Mouse (Mus musculus): ENCODE results near the gene Gm11938. TPM values are rescaled to one million over a fixed set of nuclear protein-coding genes. Genes with fewer than 3 reads are reported as not detected.

Gene Gm11938
- total RNA-seq, 2 experiments from 2014 or later: not detected

DNA sequence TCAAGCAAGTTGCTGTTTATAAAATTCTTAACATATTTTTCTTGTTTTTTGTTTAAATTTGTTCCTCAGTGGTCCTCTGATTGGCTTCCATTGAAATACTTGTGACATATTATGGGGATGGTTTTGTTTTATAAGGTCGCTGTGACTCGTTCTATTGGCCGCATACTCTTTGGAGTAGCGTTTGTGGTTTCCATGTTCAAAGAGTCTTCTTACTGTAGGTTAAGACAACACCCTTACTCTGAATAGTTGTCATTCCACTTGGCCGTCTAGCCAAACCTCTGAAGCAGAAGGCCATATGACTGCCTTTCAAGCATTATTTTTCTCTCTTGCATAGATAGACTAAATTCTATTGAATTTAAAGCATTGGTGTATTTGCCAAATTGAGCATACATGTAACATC is 22.1 kb downstream of the Gm11938 start:
- no peak for ATAC-seq (replicated peaks; ENCODE audit: low FRiP score, low TSS enrichment, poor library complexity, severe bottlenecking)

DNA sequence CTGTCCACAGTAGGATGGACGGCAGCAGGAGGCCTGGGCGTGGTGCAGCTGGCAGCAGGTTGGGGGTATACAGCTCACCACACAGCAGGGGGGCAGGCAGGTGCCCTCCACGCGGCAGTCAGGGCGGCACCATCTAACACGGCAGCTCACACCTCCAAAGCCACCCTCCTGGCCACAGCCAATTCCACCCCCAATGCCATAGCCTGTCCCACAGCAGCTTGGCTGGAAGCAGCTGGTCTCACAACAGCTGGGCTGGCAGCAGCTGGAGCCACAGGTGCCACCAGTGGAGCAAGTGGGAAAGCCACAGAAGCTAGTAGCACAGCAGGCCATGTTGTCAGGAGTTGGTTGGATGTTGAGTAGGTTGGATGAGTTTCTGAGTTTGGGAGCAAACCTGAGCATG is 22.5 kb downstream of the Gm11938 start, which contains the start of gene Krtap1-5:
Gene Krtap1-5, minus strand, starts transcription at position 381 of the 400 bp plus-strand sequence.
- ATAC-seq (replicated peaks; ENCODE audit: low FRiP score, low TSS enrichment, poor library complexity, severe bottlenecking): no peak

DNA sequence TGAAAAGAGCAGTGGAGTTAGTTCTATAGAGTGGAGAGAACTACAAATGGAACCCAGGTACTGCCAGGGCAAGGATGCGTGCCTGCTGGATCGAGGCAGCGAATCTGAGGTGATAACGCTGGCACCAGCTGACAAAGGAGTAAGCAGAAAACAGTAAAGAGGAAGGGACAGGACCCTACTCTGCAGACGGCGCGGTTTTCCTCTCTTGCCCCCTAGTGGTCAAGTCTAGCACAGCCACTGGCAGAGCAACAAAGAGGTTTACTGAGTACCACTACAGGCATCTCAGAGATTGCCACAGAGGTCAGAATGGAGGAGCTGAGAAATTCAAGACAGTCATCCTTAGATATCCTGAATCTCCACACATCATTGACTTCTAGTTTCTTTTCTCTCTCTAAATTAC is 29.0 kb downstream of the Gm11938 start:
- peak; percentile 87 for ATAC-seq (replicated peaks; ENCODE audit: low FRiP score, low TSS enrichment, poor library complexity, severe bottlenecking)

DNA sequence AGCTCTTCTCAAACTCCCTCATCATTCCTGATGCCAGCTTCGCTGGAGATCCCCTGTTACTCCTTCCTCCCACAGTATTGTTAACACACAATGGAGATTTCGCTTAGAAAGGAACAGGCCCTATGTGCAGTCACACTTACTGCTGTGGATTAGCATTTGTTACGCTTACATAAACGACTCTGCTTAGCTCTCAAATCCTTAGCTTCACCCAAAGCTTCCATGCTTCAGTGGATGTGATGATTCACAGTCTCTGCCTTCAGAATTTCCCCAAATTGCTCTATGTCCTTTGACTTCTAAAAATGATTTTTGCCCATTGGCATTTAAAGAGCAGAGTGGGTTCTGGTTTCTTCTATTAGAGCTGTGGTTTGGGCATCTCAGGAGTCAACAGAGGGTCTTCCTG is 29.9 kb downstream of the Gm11938 start:
- ATAC-seq (replicated peaks; ENCODE audit: low FRiP score, low TSS enrichment, poor library complexity, severe bottlenecking): no peak

DNA sequence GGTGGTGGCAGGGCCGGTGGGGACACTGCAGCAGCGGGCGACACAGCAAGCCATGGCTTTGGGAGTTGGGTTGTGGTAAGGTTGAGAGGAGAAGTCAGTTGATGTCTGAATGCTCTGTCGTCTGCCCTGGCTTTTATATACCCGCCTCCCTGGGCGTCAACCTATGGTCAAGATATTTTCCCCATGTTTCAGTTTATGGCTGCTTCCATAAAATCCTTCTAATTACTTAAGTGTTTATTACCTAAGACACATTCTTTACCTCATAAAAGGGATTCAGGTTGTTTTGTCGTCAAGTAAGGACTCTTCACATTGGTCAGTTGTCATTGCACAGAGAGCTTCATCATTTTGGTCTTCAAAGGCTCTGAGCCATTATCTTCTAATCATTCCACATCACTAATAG is 36.6 kb downstream of the Gm11938 start, which contains the start of gene Krtap3-1:
Gene Krtap3-1, minus strand, starts transcription at position 101 of the 400 bp plus-strand sequence.
- ATAC-seq (replicated peaks; ENCODE audit: low FRiP score, low TSS enrichment, poor library complexity, severe bottlenecking): no peak

DNA sequence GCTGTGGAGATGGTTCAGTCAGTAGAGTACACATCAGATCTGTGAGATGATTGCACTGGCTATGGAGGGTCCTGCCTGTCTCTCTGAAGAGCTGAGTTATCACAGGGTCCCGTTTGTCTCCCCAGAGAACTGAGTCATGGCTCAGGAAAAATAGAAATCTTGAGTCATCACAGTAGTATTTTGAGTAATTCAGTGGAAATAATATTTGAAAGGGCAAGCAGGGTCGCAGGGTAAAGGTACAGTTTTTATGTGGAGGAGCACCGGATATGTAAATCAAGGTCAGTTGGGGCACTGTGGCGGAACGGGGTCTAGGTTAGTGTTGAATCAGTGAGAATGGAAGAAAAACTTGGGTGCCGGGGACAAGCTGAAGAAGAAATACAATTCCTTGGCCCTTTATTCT is 40.5 kb downstream of the Gm11938 start:
- no peak for ATAC-seq (replicated peaks; ENCODE audit: low FRiP score, low TSS enrichment, poor library complexity, severe bottlenecking)

DNA sequence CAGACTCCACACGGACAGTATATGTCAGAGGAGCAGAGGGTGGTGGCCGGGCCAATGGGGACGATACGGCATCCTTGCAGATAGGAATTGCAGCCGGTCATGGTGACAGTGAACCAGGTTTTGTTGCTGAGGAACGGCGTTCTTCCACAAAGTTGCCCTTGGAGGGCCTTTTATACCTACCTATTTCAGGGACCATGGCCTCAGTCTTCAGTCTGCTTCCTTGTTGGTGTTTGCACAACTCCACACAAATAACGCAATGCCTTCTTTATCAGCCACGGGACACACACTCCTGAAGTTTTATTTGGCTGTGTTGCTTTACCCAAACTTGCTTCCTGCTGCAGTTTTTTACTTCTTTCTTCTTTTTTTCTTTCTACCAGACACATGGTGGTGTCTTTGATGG is 43.7 kb downstream of the Gm11938 start, which contains the start of gene Gm11939:
Gene Gm11939, minus strand, starts transcription at position 101 of the 400 bp plus-strand sequence.
- ATAC-seq (replicated peaks; ENCODE audit: low FRiP score, low TSS enrichment, poor library complexity, severe bottlenecking): no peak

DNA sequence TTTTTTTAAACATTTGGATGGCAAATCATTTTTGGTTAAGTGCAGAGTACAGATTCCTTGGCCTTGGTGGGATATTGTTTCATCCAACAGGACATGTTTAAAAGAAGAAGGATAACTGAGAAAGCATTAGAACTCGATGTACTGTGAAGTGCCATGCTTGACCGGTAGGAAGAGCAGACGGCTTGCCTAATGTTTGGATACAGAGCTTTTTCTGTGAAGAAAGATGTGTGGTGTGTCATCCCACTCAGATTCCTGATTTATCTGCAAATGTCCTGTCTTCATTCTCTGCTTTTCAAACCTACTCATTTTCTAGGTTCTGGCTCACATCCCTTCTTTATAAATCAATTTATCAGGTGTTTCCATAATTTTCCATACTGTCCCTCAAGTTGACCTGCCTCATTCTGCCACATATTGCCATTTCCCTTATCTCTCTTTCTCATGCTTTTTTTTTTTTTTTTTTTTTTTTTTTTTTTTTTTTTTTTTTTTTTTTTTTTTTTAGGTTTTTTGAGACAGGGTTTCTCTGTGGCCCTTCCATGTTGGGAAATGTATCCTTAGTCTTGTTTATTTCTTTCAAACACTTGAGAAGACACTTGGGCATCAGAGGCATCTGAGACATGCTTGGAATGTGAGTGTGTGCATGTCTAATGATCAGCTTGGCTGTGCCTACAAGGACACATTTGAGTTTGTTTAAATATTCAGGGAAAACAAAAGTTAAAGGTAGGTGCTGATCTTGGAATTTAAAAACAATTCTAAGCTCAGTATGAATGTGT is 44.9 kb downstream of the Gm11938 start:
- no peak for ATAC-seq (replicated peaks; ENCODE audit: low FRiP score, low TSS enrichment, poor library complexity, severe bottlenecking)

DNA sequence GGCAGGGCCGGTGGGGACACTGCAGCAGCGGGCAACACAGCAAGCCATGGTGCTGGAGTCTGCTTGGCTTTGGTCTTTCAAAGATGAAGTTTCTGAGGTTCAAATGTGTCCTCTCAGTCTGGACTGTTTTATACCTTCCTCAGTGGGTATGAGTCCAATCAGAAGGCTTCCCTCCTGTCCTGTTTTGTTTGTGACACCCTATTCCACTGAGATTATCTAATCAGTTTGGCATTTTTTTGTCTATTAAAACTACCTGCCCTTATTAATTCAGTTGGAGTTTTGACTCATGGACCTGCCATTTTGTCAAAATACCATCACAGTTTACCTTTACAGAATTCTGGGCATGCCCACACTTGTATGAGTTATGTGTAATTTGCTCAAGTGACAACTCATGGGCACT is 46.4 kb downstream of the Gm11938 start, which contains the start of gene Krtap3-2:
Gene Krtap3-2, minus strand, starts transcription at position 101 of the 400 bp plus-strand sequence.
- ATAC-seq (replicated peaks; ENCODE audit: low FRiP score, low TSS enrichment, poor library complexity, severe bottlenecking): no peak

DNA sequence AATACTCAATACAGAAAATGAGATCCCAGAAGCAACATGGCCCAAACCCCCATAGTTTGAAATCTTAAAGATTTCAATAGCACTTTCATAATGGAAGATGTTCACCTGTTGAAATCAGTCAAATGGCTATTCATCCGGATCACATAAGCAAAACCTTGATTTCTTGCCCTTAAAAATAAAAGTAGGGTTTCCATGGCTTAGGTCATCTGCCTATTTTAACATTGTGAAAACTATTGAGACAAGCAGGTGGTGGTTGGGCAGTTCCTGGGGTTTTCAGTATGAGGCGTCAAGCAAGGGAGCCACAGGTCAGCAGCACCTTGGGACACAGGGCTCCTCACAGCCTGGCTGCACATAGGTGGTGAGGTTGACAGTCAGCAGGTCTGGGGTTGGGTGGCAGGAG is 46.9 kb downstream of the Gm11938 start:
- ATAC-seq (replicated peaks; ENCODE audit: low FRiP score, low TSS enrichment, poor library complexity, severe bottlenecking): no peak

Other genes with a start within 250 kb of the Gm11938 start
Only the 30 nearest of the 36 such genes appear.
- not detected in 2 replicates for gene Krt12, start 181.0 kb downstream of the Gm11938 start, total RNA-seq (2014; fragmentation: Nextera tagmentation)
- not detected in 2 replicates for gene Krt12, start 181.0 kb downstream of the Gm11938 start, total RNA-seq (2017)
- not detected in 2 replicates for gene Krt20, start 165.2 kb downstream of the Gm11938 start, total RNA-seq (2014; fragmentation: Nextera tagmentation)
- not detected in 2 replicates for gene Krt20, start 165.2 kb downstream of the Gm11938 start, total RNA-seq (2017)
- gene Krt23, start 110.2 kb downstream of the Gm11938 start, total RNA-seq (2014; fragmentation: Nextera tagmentation): not detected in 2 replicates
- not detected in 2 replicates for gene Krt23, start 110.2 kb downstream of the Gm11938 start, total RNA-seq (2017)
- not detected in 2 replicates for gene Krt39, start 82.0 kb downstream of the Gm11938 start, total RNA-seq (2014; fragmentation: Nextera tagmentation)
- gene Krt39, start 82.0 kb downstream of the Gm11938 start, total RNA-seq (2017): not detected in 2 replicates
- not detected in 2 replicates for gene Krt40, start 60.1 kb downstream of the Gm11938 start, total RNA-seq (2014; fragmentation: Nextera tagmentation)
- gene Krt40, start 60.1 kb downstream of the Gm11938 start, total RNA-seq (2017): not detected in 2 replicates
- not detected in 2 replicates for gene Krtap3-3, start 52.4 kb downstream of the Gm11938 start, total RNA-seq (2014; fragmentation: Nextera tagmentation)
- not detected in 2 replicates for gene Krtap3-3, start 52.4 kb downstream of the Gm11938 start, total RNA-seq (2017)
- gene Krtap3-2, start 46.5 kb downstream of the Gm11938 start, total RNA-seq (2014; fragmentation: Nextera tagmentation): not detected in 2 replicates
- not detected in 2 replicates for gene Krtap3-2, start 46.5 kb downstream of the Gm11938 start, total RNA-seq (2017)
- gene Gm11939, start 43.8 kb downstream of the Gm11938 start, total RNA-seq (2014; fragmentation: Nextera tagmentation): not detected in 2 replicates
- gene Gm11939, start 43.8 kb downstream of the Gm11938 start, total RNA-seq (2017): not detected in 2 replicates
- gene Krtap3-1, start 36.7 kb downstream of the Gm11938 start, total RNA-seq (2014; fragmentation: Nextera tagmentation): not detected in 2 replicates
- not detected in 2 replicates for gene Krtap3-1, start 36.7 kb downstream of the Gm11938 start, total RNA-seq (2017)
- gene Krtap1-5, start 22.3 kb downstream of the Gm11938 start, total RNA-seq (2014; fragmentation: Nextera tagmentation): not detected in 2 replicates
- gene Krtap1-5, start 22.3 kb downstream of the Gm11938 start, total RNA-seq (2017): not detected in 2 replicates
- not detected in 2 replicates for gene Krtap1-4, start 19.7 kb downstream of the Gm11938 start, total RNA-seq (2014; fragmentation: Nextera tagmentation)
- not detected in 2 replicates for gene Krtap1-4, start 19.7 kb downstream of the Gm11938 start, total RNA-seq (2017)
- not detected in 2 replicates for gene Krtap1-3, start 12.0 kb downstream of the Gm11938 start, total RNA-seq (2014; fragmentation: Nextera tagmentation)
- gene Krtap1-3, start 12.0 kb downstream of the Gm11938 start, total RNA-seq (2017): not detected in 2 replicates
- gene Krtap9-3, start 5.2 kb downstream of the Gm11938 start, total RNA-seq (2014; fragmentation: Nextera tagmentation): not detected in 2 replicates
- not detected in 2 replicates for gene Krtap9-3, start 5.2 kb downstream of the Gm11938 start, total RNA-seq (2017)
- gene Gm11937, start 6.9 kb upstream of the Gm11938 start, total RNA-seq (2014; fragmentation: Nextera tagmentation): not detected in 2 replicates
- not detected in 2 replicates for gene Gm11937, start 6.9 kb upstream of the Gm11938 start, total RNA-seq (2017)
- not detected in 2 replicates for gene Krtap2-4, start 11.5 kb upstream of the Gm11938 start, total RNA-seq (2014; fragmentation: Nextera tagmentation)
- not detected in 2 replicates for gene Krtap2-4, start 11.5 kb upstream of the Gm11938 start, total RNA-seq (2017)
- not detected in 2 replicates for gene Gm11562, start 17.1 kb upstream of the Gm11938 start, total RNA-seq (2014; fragmentation: Nextera tagmentation)
- not detected in 2 replicates for gene Gm11562, start 17.1 kb upstream of the Gm11938 start, total RNA-seq (2017)
- not detected in 2 replicates for gene Krtap4-1, start 24.9 kb upstream of the Gm11938 start, total RNA-seq (2014; fragmentation: Nextera tagmentation)
- gene Krtap4-1, start 24.9 kb upstream of the Gm11938 start, total RNA-seq (2017): not detected in 2 replicates
- not detected in 2 replicates for gene Krtap4-2, start 31.8 kb upstream of the Gm11938 start, total RNA-seq (2014; fragmentation: Nextera tagmentation)
- not detected in 2 replicates for gene Krtap4-2, start 31.8 kb upstream of the Gm11938 start, total RNA-seq (2017)
- gene Krtap4-7, start 40.8 kb upstream of the Gm11938 start, total RNA-seq (2014; fragmentation: Nextera tagmentation): not detected in 2 replicates
- not detected in 2 replicates for gene Krtap4-7, start 40.8 kb upstream of the Gm11938 start, total RNA-seq (2017)
- not detected in 2 replicates for gene Gm11555, start 46.9 kb upstream of the Gm11938 start, total RNA-seq (2014; fragmentation: Nextera tagmentation)
- not detected in 2 replicates for gene Gm11555, start 46.9 kb upstream of the Gm11938 start, total RNA-seq (2017)
- gene Gm11563, start 55.7 kb upstream of the Gm11938 start, total RNA-seq (2014; fragmentation: Nextera tagmentation): not detected in 2 replicates
- gene Gm11563, start 55.7 kb upstream of the Gm11938 start, total RNA-seq (2017): not detected in 2 replicates
- not detected in 2 replicates for gene Krtap4-6, start 62.7 kb upstream of the Gm11938 start, total RNA-seq (2014; fragmentation: Nextera tagmentation)
- not detected in 2 replicates for gene Krtap4-6, start 62.7 kb upstream of the Gm11938 start, total RNA-seq (2017)
- gene Gm14190, start 87.4 kb upstream of the Gm11938 start, total RNA-seq (2014; fragmentation: Nextera tagmentation): not detected in 2 replicates
- gene Gm14190, start 87.4 kb upstream of the Gm11938 start, total RNA-seq (2017): not detected in 2 replicates
- gene Gm14180, start 131.0 kb upstream of the Gm11938 start, total RNA-seq (2014; fragmentation: Nextera tagmentation): not detected in 2 replicates
- not detected in 2 replicates for gene Gm14180, start 131.0 kb upstream of the Gm11938 start, total RNA-seq (2017)
- gene Gm11595, start 169.6 kb upstream of the Gm11938 start, total RNA-seq (2014; fragmentation: Nextera tagmentation): not detected in 2 replicates
- not detected in 2 replicates for gene Gm11595, start 169.6 kb upstream of the Gm11938 start, total RNA-seq (2017)
- not detected in 2 replicates for gene Krtap4-8, start 177.4 kb upstream of the Gm11938 start, total RNA-seq (2014; fragmentation: Nextera tagmentation)
- gene Krtap4-8, start 177.4 kb upstream of the Gm11938 start, total RNA-seq (2017): not detected in 2 replicates
- gene Krtap4-9, start 181.9 kb upstream of the Gm11938 start, total RNA-seq (2014; fragmentation: Nextera tagmentation): not detected in 2 replicates
- gene Krtap4-9, start 181.9 kb upstream of the Gm11938 start, total RNA-seq (2017): not detected in 2 replicates
- not detected in 2 replicates for gene Gm11596, start 190.2 kb upstream of the Gm11938 start, total RNA-seq (2014; fragmentation: Nextera tagmentation)
- not detected in 2 replicates for gene Gm11596, start 190.2 kb upstream of the Gm11938 start, total RNA-seq (2017)
- gene Gm11569, start 195.6 kb upstream of the Gm11938 start, total RNA-seq (2014; fragmentation: Nextera tagmentation): not detected in 2 replicates
- gene Gm11569, start 195.6 kb upstream of the Gm11938 start, total RNA-seq (2017): not detected in 2 replicates
- not detected in 2 replicates for gene Gm11554, start 201.1 kb upstream of the Gm11938 start, total RNA-seq (2014; fragmentation: Nextera tagmentation)
- gene Gm11554, start 201.1 kb upstream of the Gm11938 start, total RNA-seq (2017): not detected in 2 replicates